Mouse (Mus musculus) gastrocnemius, postnatal 4 days (tissue): Measurements from ENCODE around the gene Med25. TPM values are rescaled to one million over a fixed set of nuclear protein-coding genes. Genes with fewer than 3 reads are reported as not detected.

Experiments used
- microRNA-seq: library from miRNA; unstranded; fragments of <30 nt; microRNA quantifications from one replicate; pipeline ENCODE4 v1.2.0, GENCODE M21; 2021
- total RNA-seq, 2 experiments: library from RNA; stranded (reverse); gene quantifications; 2 replicates each; pipeline ENCODE4 v1.2.3; 2021

Med25 gene
- total RNA-seq, 2 experiments from 2014 or later, result 63.8 to 67.6 TPM

Small RNAs within 50 kb of the gene (microRNA-seq; reads per million reads assigned to microRNA genes)
- not detected for gene Mir707

Other genes starting within 250 kb of the Med25 start
- 10 to 100 TPM; 25.7 to 26.6 TPM for gene Myh14, start 221.9 kb downstream of the Med25 start, total RNA-seq
- gene Izumo2, start 184.0 kb downstream of the Med25 start, total RNA-seq, result not detected
- 10 to 100 TPM; 18.9 to 20.7 TPM for gene Vrk3, start 144.3 kb downstream of the Med25 start, total RNA-seq
- gene Zfp473, start 141.7 kb downstream of the Med25 start, total RNA-seq, result under 1 TPM; 0.32 to 0.41 TPM
- 10 to 100 TPM; 49.4 to 53.1 TPM for gene Nup62, start 76.6 kb downstream of the Med25 start, total RNA-seq
- gene Il4i1, start 76.3 kb downstream of the Med25 start, total RNA-seq, result 1 to 10 TPM; 1.6 to 1.8 TPM
- 10 to 100 TPM; 55.6 to 62.2 TPM for gene Atf5, start 76.1 kb downstream of the Med25 start, total RNA-seq
- gene Akt1s1, start 43.7 kb downstream of the Med25 start, total RNA-seq, result 100 to 1,000 TPM in 1 of 2 experiments, 10 to 100 TPM in 1; 92.4 to 103 TPM
- gene Tbc1d17, start 43.6 kb downstream of the Med25 start, total RNA-seq, result 10 to 100 TPM; 56.5 to 63.4 TPM
- 10 to 100 TPM; 18.6 to 20.5 TPM for gene Pnkp, start 35.6 kb downstream of the Med25 start, total RNA-seq
- 100 to 1,000 TPM; 332 to 346 TPM for gene Ptov1, start 22.9 kb downstream of the Med25 start, total RNA-seq
- 10 to 100 TPM; 16.1 to 18.4 TPM for gene Fuz, start 3.4 kb upstream of the Med25 start, total RNA-seq
- 10 to 100 TPM; 84.8 to 88.9 TPM for gene Ap2a1, start 36.8 kb upstream of the Med25 start, total RNA-seq
- not detected for gene Tsks, start 50.5 kb upstream of the Med25 start, total RNA-seq
- gene Cpt1c, start 82.1 kb upstream of the Med25 start, total RNA-seq, result 10 to 100 TPM; 10.3 to 10.8 TPM
- gene Prmt1, start 93.9 kb upstream of the Med25 start, total RNA-seq, result 100 to 1,000 TPM; 318 to 331 TPM
- 10 to 100 TPM; 46.0 to 50.4 TPM for gene Irf3, start 104.9 kb upstream of the Med25 start, total RNA-seq
- gene Bcl2l12, start 106.0 kb upstream of the Med25 start, total RNA-seq, result 10 to 100 TPM; 21.5 to 22.0 TPM
- 10 to 100 TPM; 74.1 to 76.0 TPM for gene Scaf1, start 123.7 kb upstream of the Med25 start, total RNA-seq
- 100 to 1,000 TPM; 119 to 123 TPM for gene Rras, start 125.2 kb upstream of the Med25 start, total RNA-seq
- 10 to 100 TPM; 63.9 to 65.2 TPM for gene Prr12, start 160.2 kb upstream of the Med25 start, total RNA-seq
- gene Nosip, start 169.7 kb upstream of the Med25 start, total RNA-seq, result 10 to 100 TPM; 47.3 to 48.3 TPM
- 10 to 100 TPM; 11.7 to 12.3 TPM for gene Prrg2, start 170.0 kb upstream of the Med25 start, total RNA-seq
- 100 to 1,000 TPM; 172 to 192 TPM for gene Rcn3, start 199.5 kb upstream of the Med25 start, total RNA-seq
- gene Fcgrt, start 211.1 kb upstream of the Med25 start, total RNA-seq, result 10 to 100 TPM; 84.6 to 87.3 TPM
- gene Rps11, start 231.7 kb upstream of the Med25 start, total RNA-seq, result 1,000 to 10,000 TPM in 1 of 2 experiments, 100 to 1,000 TPM in 1; 985 to 1,047 TPM
- 1,000 to 10,000 TPM; 1,483 to 1,628 TPM for gene Rpl13a, start 236.0 kb upstream of the Med25 start, total RNA-seq
- under 1 TPM in 1 of 2 experiments, not detected in 1; 0.34 TPM for gene Gm45713, start 243.5 kb upstream of the Med25 start, total RNA-seq
- gene Flt3l, start 243.7 kb upstream of the Med25 start, total RNA-seq, result 1 to 10 TPM; 2.4 to 5.1 TPM